Comparison of ENCODE assay signal across 11 mouse cellular contexts in the genomic region with DNA sequence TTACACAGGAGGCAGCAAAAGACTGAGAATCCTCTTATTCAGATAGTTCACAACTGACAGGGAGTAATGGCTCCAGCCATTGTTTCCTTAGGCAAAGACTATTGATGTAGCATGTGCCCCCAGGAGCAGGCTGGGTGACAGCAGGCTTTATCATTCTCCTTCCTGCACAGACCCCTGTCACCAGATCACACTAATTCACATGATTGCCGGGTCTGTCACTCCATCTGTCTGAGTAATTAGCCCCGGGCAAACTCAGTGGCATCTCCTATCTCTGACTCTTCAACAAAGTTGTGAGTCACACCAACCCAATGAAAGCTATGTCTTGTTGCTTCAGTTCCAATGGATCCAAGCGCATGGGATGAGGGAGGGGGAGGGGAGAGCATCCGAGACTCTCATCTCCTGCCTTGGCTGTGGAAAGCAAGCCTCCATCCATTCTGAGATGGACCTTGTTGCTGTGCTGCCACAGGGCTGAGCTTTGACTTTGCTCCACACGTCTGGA.
DNase-seq lines count a peak whose midpoint lies in the region; ATAC-seq and TF ChIP-seq lines count a peak whose summit lies in the region.
"Had no signal": no experiment of that assay in that cellular context is flagged by ENCODE, and none has a peak within 500 bp of the region (broad histone marks: within the 10 kb centered on the region; RNA-seq: fewer than 3 reads in every experiment).

No protein-coding gene starts in this region.

- no peak for TF ChIP-seq POLR2A in kidney, adult 2 months (IDR thresholded peaks at IDR 0.05; ENCODE audit: low read depth, low read length)

- H3K9me3 ChIP-seq in kidney, embryonic 15.5 days (replicated peaks): no peaks in the 10 kb centered on the region
- no peaks in the 10 kb centered on the region for H3K9me3 ChIP-seq in hindbrain, embryonic 13.5 days
- H3K9me3 ChIP-seq in neural tube, embryonic 11.5 days (ENCODE audit: control insufficient read depth, low read length): no peaks in the 10 kb centered on the region
- H3K9me3 ChIP-seq in intestine, embryonic 16.5 days (ENCODE audit: control insufficient read depth, low read length): no peaks in the 10 kb centered on the region
- H3K9me3 ChIP-seq in liver, embryonic 11.5 days (ENCODE audit: control insufficient read depth, low read length): no peaks in the 10 kb centered on the region
- H3K9me3 ChIP-seq: heart, embryonic 13.5 days had no signal

- no peak for TF ChIP-seq CTCF in kidney, adult 2 months (conservative IDR thresholded peaks at IDR 0.05; ENCODE audit: insufficient read depth, insufficient read length, low read depth, low read length)

- 0 out of 2 replicates have a peak, but pooled peaks have one; percentile 45 for ATAC-seq in kidney, embryonic 15.5 days (replicated peaks; ENCODE audit: low FRiP score)
- peak; percentile 76; the same call in 1 of the 2 replicates for ATAC-seq in hindbrain, embryonic 13.5 days (ENCODE audit: low FRiP score)
- ATAC-seq in neural tube, embryonic 11.5 days (ENCODE audit: insufficient read depth, low FRiP score, low TSS enrichment): peak; percentile 72
- ATAC-seq in intestine, embryonic 16.5 days: no peak
- no peak for ATAC-seq in liver, embryonic 11.5 days (replicated peaks; ENCODE audit: low FRiP score)

- H3K9ac ChIP-seq in kidney, embryonic 15.5 days: no peak overlapping the region
- no peak overlapping the region for H3K9ac ChIP-seq in hindbrain, embryonic 13.5 days
- H3K9ac ChIP-seq in neural tube, embryonic 11.5 days (ENCODE audit: low read length): no peak overlapping the region
- H3K9ac ChIP-seq in intestine, embryonic 16.5 days (ENCODE audit: low read depth, low read length): no peak overlapping the region
- no peak overlapping the region for H3K9ac ChIP-seq in liver, embryonic 11.5 days (ENCODE audit: low read depth, low read length)
- H3K9ac ChIP-seq: heart, embryonic 13.5 days had no signal

- no peak overlapping the region for H3K4me2 ChIP-seq in kidney, embryonic 15.5 days
- no peak overlapping the region for H3K4me2 ChIP-seq in hindbrain, embryonic 13.5 days
- H3K4me2 ChIP-seq in neural tube, embryonic 11.5 days (ENCODE audit: low read depth): no peak overlapping the region
- no peak overlapping the region for H3K4me2 ChIP-seq in intestine, embryonic 16.5 days (ENCODE audit: low read depth, low read length)
- no peak overlapping the region for H3K4me2 ChIP-seq in liver, embryonic 11.5 days
- H3K4me2 ChIP-seq: heart, embryonic 13.5 days had no signal

- H3K4me3 ChIP-seq in kidney, embryonic 15.5 days (replicated peaks): no peak overlapping the region
- no peak overlapping the region for H3K4me3 ChIP-seq in kidney, adult 2 months (ENCODE audit: insufficient read depth, low read depth, low read length)
- H3K4me3 ChIP-seq in hindbrain, embryonic 13.5 days: no peak overlapping the region
- H3K4me3 ChIP-seq in neural tube, embryonic 11.5 days (ENCODE audit: low read depth, low read length): no peak overlapping the region
- no peak overlapping the region for H3K4me3 ChIP-seq in intestine, embryonic 16.5 days (ENCODE audit: low read length)
- H3K4me3 ChIP-seq in liver, embryonic 11.5 days (ENCODE audit: low read depth, low read length): no peak overlapping the region
- H3K4me3 ChIP-seq: erythroblast, embryonic 14.5 days; heart, embryonic 13.5 days had no signal

- no peak for DNase-seq in kidney, adult 2 months
- peak; percentile 58 for DNase-seq in embryo, embryonic 11 days
- peak; percentile 56 for DNase-seq in neural tube, embryonic 11.5 days (ENCODE audit: low spot score)
- no peak for DNase-seq in spleen, adult 18-20 months
- no peak for DNase-seq in liver, embryonic 11.5 days (ENCODE audit: low spot score)
- DNase-seq: lung, adult 2 months had no signal

- 19% methylated on average over 5 of the region's 5 CpGs for WGBS in kidney, embryonic 15.5 days
- 31% methylated on average over 5 of the region's 5 CpGs for WGBS in kidney, adult 2 months
- WGBS in hindbrain, embryonic 13.5 days: 12% methylated on average over 5 of the region's 5 CpGs
- 17% methylated on average over 5 of the region's 5 CpGs for WGBS in neural tube, embryonic 11.5 days
- 34% methylated on average over 5 of the region's 5 CpGs for WGBS in intestine, embryonic 16.5 days
- WGBS in liver, embryonic 11.5 days: 32% methylated on average over 5 of the region's 5 CpGs

- peaks cover 11% of the 10 kb centered on the region; the same call in 1 of the 2 replicates for H3K4me1 ChIP-seq in kidney, embryonic 15.5 days
- H3K4me1 ChIP-seq in kidney, adult 2 months (ENCODE audit: control insufficient read depth, insufficient read depth, low read length): no peaks in the 10 kb centered on the region
- peaks cover 20% of the 10 kb centered on the region for H3K4me1 ChIP-seq in hindbrain, embryonic 13.5 days (replicated peaks)
- peaks cover 11% of the 10 kb centered on the region for H3K4me1 ChIP-seq in neural tube, embryonic 11.5 days (ENCODE audit: control insufficient read depth, insufficient read depth, low read length)
- H3K4me1 ChIP-seq in intestine, embryonic 16.5 days (ENCODE audit: control insufficient read depth, insufficient read depth, low read length): no peaks in the 10 kb centered on the region
- H3K4me1 ChIP-seq in liver, embryonic 11.5 days (replicated peaks; ENCODE audit: control insufficient read depth, insufficient read depth, low read length): no peaks in the 10 kb centered on the region

- H3K36me3 ChIP-seq in kidney, embryonic 15.5 days: no peaks in the 10 kb centered on the region
- H3K36me3 ChIP-seq in kidney, adult 2 months (ENCODE audit: control insufficient read depth, insufficient read depth, low read length): no peaks in the 10 kb centered on the region
- H3K36me3 ChIP-seq in hindbrain, embryonic 13.5 days: no peaks in the 10 kb centered on the region
- H3K36me3 ChIP-seq in neural tube, embryonic 11.5 days (ENCODE audit: control insufficient read depth, insufficient read depth, low read length): no peaks in the 10 kb centered on the region
- H3K36me3 ChIP-seq in intestine, embryonic 16.5 days (ENCODE audit: control insufficient read depth, insufficient read depth, low read length): no peaks in the 10 kb centered on the region
- no peaks in the 10 kb centered on the region for H3K36me3 ChIP-seq in liver, embryonic 11.5 days (ENCODE audit: control insufficient read depth, insufficient read depth, low read length)
- H3K36me3 ChIP-seq: heart, embryonic 13.5 days had no signal

- H3K27me3 ChIP-seq in kidney, embryonic 15.5 days: no peaks in the 10 kb centered on the region
- no peaks in the 10 kb centered on the region for H3K27me3 ChIP-seq in kidney, adult 2 months (replicated peaks; ENCODE audit: control insufficient read depth, insufficient read depth, low read length)
- H3K27me3 ChIP-seq in hindbrain, embryonic 13.5 days: 0 out of 2 replicates have a peak, but pooled peaks cover 3% of the 10 kb centered on the region
- H3K27me3 ChIP-seq in neural tube, embryonic 11.5 days (ENCODE audit: control insufficient read depth, insufficient read depth, low read length): no peaks in the 10 kb centered on the region
- H3K27me3 ChIP-seq in intestine, embryonic 16.5 days (replicated peaks; ENCODE audit: control insufficient read depth, insufficient read depth, low read length): no peaks in the 10 kb centered on the region
- no peaks in the 10 kb centered on the region for H3K27me3 ChIP-seq in liver, embryonic 11.5 days (replicated peaks; ENCODE audit: control insufficient read depth, insufficient read depth, low read length)
- H3K27me3 ChIP-seq: heart, embryonic 13.5 days had no signal

- no peak overlapping the region for H3K27ac ChIP-seq in kidney, embryonic 15.5 days
- H3K27ac ChIP-seq in kidney, adult 2 months (ENCODE audit: insufficient read depth, low read depth, low read length): no peak overlapping the region
- H3K27ac ChIP-seq in hindbrain, embryonic 13.5 days: peak overlapping the region; percentile 9; the same call in 1 of the 2 replicates
- H3K27ac ChIP-seq in neural tube, embryonic 11.5 days (ENCODE audit: low read depth, low read length): no peak overlapping the region
- H3K27ac ChIP-seq in intestine, embryonic 16.5 days (ENCODE audit: low read length): no peak overlapping the region
- H3K27ac ChIP-seq in liver, embryonic 11.5 days (ENCODE audit: low read depth, low read length): no peak overlapping the region
- H3K27ac ChIP-seq: heart, embryonic 13.5 days had no signal

Comparison
In these comparisons a context has a peak if more than half of its experiments do, and no peak if none do; other contexts are left out.
1. ATAC-seq: peak in kidney, embryonic 15.5 days (single experiment), hindbrain, embryonic 13.5 days (single experiment) and neural tube, embryonic 11.5 days (single experiment); none in intestine, embryonic 16.5 days (single experiment) and liver, embryonic 11.5 days (single experiment).
2. DNase-seq: peak in embryo, embryonic 11 days (single experiment) and neural tube, embryonic 11.5 days (single experiment); none in kidney, adult 2 months (single experiment), spleen, adult 18-20 months (0 of 2) and liver, embryonic 11.5 days (single experiment).